Mouse (Mus musculus): ENCODE measurements around the gene Rbm12.

DNA sequence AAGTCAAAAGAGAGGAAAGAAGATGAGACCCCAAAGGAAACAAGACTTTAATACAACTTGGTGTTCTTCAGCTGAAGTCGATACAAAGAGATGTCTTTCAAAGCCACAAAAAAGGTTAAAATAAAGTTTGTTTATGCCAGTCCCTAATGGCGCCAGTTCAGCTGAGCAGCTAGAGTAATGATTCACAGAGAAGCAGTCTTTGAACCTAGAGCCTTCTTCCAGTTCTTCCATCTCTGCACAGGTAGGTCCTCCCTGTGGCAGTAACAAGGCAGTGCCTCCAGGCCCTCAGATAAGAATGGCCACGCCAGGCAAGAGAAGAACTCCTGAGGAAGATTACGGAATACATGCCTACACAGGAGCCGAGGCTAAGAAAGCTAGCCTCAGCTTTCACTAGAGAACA is 12.0 kb upstream of the Rbm12 start:
- TF ChIP-seq CTCF (conservative IDR thresholded peaks at IDR 0.05; ENCODE audit: insufficient read depth, insufficient read length, low read depth, low read length): no peak; the same call in 1 of the 2 replicates
- TF ChIP-seq POLR2A (IDR thresholded peaks at IDR 0.05; ENCODE audit: low read depth, low read length): no peak
